Mouse (Mus musculus): ENCODE measurements around the gene Pde10a.

Pde10a gene

DNA sequence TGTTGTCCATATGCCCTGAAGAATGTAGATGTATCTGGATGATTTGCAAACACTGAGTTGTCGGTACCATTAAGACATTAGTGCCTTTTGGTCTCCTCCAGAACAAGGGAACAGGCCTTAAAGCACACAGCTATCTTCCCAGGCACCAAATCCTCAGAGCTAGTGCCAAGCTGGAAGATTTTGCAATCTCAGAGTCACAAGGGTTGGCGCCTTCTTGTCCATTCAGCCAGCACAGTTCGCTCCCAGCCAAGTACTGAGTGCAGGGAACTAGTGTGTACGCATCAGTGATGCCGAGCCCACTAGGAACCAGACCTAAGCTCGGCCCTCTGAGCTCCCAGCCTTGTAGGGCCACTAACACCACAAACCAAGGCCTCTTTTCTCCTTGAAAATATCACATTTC, 440.0 kb downstream of the Pde10a start:
- no peak for DNase-seq (ENCODE audit: low spot score)

DNA sequence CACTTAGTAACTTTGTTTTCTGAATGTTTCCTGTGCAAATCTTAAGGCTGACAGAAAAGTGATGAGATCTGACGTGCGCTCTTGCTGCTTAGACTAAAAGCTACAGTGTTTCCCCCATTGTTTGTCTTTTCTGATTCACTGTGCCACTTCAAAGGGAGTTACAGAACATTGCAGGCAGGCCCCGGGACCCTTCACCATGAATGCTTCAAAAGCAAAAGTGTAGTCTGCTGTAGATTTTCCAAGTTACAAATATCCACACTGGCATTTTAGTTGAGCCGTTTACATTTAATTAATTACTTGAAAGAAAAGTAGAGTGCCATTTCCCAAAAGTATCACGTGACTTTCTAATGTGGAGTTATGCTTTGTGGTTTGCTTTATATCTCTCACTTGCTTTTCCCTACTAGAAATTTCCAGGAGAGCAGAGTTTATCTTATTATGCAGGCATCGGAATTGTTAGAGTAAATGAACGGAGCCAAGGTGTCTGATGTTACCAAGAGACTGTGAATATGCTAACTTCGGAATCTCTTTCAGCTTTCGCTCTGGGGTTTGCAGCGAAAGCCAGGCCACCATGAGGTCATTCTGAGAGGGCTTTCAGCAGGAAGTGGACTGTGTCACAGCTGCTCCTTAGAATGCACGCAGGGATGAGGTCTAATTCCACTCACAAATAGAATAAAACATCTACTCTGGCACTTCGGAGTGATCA, 447.1 kb downstream of the Pde10a start:
- peak; percentile 51 for DNase-seq (ENCODE audit: low spot score)

DNA sequence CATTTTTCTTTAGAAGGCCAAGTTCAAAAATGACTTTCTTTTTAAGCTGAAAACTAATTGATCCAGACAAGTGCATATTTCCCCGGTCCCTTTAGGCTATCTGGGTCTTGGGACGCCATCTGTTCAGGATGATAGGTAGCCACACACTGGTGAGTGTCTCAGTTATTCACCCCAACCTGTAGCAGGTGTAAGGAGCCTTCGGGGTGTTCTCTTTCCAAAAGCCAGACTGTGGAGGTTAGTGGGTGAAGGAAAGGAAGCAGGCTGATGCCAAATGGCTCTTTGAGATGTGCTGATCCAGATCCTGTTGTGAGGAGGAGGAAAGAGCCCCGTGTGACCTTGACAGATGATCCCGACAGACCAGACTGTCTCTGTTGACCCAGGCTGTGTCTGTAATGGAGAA, 448.2 kb downstream of the Pde10a start:
- DNase-seq (ENCODE audit: low spot score), result no peak

DNA sequence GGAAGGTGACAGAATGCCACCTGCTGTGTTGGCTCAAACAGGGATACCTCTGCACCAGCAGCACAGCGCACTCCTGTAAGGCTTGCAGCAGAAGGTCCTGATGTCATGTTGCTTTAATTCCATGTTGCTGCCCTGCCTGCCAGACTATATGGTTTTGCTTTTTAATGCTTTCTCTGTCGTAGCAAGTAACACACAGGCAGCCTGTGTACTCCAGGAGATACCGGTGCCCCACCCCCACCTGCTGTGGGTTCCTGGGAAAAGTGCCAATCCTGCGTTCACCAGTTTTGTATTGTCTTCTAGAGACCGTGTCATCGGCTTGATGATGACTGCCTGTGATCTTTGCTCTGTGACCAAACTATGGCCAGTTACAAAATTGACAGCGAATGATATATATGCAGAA, 449.3 kb downstream of the Pde10a start:
- DNase-seq (ENCODE audit: low spot score), result no peak

DNA sequence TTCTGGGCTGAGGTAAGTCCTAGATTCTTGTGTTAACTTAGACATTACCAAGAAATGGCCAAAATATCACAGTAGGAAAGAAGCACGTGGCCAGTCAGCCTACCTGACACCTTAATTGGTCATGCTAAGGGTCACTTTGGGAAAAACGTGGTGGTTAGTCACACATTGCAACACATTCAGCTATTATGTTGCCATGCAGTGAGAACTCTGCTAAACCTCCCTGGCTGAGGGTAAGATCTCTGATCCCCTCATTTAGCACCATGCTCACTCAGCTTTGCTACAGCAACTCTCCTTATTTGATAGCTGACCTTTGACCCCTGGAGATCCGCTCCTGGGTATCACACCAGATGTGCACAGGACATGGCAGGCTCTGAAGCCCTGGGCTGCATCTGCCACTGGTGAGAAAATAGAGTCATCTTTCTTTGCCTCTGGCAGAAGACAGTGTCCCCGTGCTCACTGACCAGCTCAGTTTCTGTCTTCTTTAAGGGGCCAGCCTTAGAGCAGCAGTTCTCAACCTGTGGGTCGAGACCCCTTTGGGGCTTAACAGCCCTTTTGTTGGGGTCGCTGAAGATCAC, 449.7 kb downstream of the Pde10a start:
- DNase-seq (ENCODE audit: low spot score), result peak; percentile 50

DNA sequence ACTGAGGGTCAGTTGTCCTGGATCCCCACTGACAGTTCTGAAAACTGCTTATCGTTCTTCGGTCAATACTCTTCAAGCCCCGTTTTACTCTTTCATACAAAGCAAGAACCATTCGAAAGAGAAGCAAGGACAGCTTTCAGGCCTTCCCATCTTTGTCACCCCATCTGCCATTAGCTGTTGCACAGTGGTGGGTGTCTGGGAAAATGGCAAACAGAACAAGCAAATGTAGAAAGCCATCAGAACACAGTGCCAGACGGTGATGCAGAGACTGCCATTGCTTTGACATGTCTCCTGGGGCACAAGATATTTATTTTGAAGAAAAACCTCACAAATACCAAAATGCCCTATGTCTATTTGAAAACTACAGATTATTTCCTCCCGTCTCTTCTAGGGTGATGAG, 451.6 kb downstream of the Pde10a start:
- DNase-seq (ENCODE audit: low spot score), result no peak

DNA sequence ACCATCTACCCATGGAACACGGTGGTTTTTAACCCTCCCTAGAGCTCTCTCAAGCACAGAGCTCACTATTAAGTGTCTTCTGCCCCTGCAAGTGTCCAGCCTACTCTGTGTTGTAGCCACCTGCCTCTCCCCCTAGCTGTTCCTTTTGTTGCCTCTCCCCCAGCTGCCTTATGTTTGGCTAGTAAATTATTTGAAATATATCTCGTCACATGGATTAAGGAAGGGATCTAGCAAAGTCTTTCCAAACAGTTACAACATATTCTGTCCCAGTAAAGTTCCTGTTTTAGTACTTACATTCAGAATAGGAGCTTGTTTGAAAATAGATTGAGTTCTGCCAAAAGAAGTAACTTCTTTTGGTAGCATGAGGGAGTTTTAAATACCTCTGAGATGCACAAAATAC, 452.1 kb downstream of the Pde10a start:
- no peak for DNase-seq (ENCODE audit: low spot score)

DNA sequence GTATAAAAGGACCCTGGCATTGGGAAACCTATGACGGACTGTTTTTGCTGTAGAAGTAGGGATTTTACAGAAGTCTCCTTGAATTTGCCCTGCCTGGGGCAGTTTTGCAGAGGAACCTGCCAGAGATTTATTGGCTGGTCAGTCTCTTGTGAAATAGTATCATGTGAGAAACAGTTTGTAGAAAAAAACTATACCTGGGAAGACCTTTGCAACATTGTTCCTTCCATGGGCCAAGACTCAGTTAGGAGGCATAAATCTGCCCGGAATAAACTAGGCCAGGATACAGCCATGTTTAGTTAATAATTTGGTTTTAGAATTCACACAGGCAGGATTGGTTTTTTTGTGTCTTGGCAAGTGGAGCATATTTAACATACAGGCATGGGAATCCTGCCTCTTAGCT, 458.4 kb downstream of the Pde10a start:
- DNase-seq (ENCODE audit: low spot score), result no peak

DNA sequence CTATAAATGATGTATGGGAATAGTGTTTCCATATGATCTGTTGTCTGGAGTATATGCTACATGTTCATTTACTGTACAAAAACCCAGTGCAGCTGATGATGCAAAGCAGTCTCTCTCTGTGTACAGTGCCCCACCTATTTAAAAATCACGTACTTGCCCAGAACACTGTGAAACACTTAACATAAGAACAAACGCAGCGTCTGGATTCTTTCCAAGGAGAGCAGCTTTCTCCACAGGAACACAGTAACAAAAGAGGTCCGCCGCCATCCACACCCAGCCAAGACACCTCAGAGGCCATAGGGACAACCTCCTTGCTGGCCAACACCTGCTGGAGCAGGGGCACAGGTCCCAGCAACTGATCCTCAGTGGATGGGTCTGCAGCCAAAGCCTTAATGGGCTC, 460.5 kb downstream of the Pde10a start:
- no peak for DNase-seq (ENCODE audit: low spot score)

DNA sequence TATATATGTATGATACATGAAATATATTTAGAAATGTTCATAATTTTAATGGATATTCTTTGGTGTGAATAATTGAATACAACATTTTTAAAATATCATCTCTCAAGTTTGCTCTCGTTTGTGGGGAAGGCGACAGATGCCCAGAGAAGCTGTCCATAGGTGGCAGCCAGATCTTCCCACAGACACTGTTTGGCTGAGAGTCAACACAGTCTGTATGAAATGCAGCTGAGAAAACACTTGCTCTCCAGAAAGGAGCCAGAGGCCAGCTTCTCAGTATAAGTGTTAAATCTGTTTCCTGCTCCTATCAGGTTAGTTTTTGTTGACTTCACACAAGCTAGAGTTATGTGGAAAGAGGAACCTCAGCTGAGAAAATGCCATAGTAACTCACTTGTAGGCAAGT, 461.4 kb downstream of the Pde10a start:
- DNase-seq (ENCODE audit: low spot score), result no peak

DNA sequence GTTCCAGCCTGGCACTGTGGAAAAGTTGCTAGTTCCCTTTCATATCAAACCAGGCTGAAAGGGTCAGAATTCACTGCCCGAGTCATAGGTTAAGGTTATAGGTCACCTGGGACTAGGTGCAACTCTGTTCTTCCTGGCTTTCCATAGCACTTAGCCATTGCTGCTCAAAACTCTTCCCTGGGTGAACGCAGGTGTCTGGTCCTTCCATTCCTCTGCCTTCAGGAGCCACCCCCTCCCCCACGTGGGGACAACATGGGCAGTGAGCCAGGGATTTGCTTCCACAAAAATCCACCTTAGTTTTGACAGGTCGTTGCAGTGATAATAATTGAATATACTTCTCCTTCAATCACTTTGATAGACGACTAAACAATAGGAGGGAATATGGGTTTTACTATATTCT, 462.2 kb downstream of the Pde10a start:
- no peak for DNase-seq (ENCODE audit: low spot score)

DNA sequence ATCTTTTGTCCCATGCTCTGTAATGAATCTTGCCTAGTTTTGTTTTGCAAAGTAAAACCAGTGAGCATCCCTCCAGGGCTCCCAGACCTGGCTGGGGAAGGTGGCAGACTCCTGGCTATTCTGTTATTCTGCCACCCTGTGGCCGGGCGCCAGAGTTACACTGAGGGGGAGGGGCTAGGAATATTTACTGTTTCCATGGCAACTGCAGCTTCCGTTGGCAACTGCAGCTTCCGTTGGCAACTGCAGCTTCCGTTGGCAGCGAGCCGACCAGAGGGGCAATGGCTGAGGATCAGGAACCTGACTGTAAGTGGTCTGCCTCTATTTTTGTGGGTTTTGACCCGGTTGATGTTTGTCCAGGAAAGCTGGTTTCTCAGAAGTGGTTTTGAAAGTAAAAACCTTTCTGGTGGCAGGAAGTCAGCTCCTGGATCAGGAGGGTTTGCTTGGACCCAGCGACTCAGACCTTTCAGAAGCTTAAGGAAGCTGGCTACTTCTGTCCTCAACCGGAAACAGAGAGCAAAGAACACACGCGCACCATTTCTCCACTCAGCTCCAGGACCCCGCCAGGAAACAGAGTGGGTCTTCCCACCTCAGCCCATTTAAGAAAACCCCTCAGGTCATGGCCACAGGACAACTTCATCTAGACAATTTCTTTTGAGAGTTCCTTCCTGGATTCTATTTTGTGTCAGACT, 463.1 kb downstream of the Pde10a start, which contains the start of gene 1700010I14Rik:
1700010I14Rik (plus strand) TSS at position 215 of the 689 bp plus-strand sequence.
- DNase-seq (ENCODE audit: low spot score), result peak; percentile 88

DNA sequence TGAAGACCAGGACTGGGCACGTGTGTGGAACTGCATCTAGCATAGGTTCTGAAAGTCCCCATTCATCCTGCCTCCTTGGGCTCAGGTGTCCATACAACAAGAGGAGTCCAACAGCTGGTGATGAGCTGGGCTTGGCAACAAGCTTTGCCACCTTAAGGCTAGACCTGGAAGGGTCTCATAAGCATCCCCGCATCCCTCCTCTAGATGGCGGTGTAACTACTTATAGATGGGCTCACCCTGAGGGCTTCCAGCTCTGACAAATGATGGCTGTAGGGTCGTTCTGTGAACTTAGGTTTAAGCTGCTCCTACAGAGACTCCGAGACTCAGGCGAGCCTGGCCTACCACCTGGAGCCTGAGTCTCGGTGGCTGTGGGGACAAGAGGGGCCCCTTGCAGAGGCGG, 466.0 kb downstream of the Pde10a start:
- DNase-seq (ENCODE audit: low spot score), result peak; percentile 74

DNA sequence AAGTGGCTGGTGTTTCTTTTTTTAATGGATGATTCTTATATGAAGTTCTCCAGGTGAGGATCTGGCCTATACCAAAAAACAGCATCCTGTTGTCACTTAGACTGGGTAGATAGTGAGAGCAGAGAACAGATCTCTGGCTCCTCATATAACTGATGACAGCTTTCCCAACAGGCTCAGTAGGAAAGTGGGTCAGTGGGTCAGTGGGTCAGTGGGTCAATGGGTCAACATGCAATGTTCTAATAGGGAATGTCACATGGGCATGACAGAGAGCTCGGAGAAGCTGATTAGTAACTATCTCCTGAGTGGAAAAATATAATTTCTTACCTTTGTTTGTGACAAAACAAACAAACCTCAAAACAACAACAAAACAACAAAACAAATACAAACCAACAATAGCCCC, 470.2 kb downstream of the Pde10a start:
- DNase-seq (ENCODE audit: low spot score), result no peak

DNA sequence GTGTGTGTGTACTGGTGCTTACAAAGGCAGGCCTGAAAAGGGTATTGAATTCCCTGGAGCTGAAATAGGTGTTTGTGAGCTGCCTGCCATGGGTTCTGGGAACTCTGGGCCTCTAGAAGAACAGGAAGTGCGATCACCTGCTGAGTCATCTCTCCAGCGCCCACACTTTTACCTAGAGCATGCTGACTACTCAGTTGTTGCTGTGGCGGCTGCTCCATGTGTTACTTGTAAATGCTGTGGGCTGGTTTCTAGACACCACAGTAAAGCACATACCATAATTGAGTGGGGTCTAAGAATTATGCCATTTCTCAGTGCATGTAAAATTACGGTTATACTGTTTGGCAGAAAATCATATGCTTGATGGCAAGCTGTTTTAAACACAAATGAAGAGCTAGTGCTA, 477.3 kb downstream of the Pde10a start:
- DNase-seq (ENCODE audit: low spot score), result no peak

DNA sequence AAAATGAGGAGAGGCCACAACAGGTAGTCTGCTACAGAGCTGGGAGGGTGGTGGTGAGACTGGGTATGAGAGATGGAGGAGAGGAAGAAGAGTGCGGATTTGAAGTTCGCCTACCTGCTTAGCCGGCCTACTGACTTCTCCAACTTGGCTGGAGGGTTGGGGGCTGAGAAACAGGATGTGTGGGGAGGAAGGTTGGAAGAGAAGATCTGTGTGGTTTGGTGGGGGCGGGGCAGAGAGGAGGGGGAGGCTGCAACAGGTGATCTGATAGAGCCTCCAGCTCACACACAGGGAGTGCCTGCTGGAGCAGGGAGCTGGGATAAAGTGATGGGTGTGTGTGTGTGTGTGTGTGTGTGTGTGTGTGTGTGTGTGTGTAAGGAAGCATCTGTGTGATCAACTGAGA, 479.3 kb downstream of the Pde10a start:
- DNase-seq (ENCODE audit: low spot score), result no peak

DNA sequence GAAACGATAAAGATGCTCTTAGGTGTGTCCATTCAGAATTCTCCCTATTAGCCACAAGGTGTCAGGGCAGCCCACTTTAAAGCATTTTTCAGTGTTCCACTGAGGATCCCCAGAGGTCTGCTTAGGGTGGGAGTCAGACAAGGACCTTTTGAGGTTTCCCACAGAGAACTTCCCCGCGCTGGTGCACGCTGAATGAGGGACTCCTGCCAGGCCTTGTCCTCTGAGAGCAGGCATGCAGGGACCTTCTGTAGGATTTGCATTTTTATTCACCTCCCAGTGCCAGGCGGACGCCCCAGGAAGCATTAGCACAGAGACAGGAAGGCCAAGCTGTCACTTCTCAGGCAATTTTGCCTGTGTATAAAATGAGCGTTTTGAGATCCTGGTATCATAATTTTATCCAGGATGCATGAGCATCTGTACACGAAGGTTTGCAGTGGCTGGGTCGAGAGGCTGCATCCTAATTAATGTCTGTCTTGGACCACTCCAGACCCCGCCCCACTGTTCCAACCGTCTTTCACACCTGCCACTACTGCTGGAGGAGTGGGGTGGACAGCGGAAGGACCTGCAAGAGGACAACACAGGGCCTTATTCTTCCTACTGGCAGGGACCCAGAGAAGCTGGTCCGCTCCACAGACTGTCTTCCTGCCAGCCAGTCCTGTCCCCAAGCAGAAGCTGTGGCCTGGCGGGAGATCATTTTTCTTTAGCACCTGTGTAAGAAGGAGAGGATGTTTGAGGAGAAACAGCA, 498.2 kb downstream of the Pde10a start:
- DNase-seq (ENCODE audit: low spot score), result peak; percentile 19

DNA sequence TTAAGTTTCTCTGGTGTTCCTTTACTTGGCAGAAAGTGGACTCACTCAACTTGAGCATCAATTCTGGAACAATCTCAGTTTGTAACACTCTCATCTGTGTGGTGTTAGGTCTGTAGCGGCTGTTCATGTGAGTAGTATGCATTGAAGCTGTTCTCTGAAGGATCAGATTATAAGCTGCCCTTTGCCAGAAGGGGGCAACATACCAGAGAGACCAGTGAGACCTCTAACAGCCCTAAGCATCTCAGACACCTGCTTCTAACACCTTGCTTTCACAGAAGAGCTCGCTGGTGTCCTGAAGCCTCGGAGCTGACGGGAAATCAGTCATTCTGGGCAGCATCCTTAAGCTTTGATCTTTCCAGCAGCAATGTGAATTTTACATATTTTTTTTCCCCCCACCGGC, 505.0 kb downstream of the Pde10a start:
- DNase-seq (ENCODE audit: low spot score), result peak; percentile 27

DNA sequence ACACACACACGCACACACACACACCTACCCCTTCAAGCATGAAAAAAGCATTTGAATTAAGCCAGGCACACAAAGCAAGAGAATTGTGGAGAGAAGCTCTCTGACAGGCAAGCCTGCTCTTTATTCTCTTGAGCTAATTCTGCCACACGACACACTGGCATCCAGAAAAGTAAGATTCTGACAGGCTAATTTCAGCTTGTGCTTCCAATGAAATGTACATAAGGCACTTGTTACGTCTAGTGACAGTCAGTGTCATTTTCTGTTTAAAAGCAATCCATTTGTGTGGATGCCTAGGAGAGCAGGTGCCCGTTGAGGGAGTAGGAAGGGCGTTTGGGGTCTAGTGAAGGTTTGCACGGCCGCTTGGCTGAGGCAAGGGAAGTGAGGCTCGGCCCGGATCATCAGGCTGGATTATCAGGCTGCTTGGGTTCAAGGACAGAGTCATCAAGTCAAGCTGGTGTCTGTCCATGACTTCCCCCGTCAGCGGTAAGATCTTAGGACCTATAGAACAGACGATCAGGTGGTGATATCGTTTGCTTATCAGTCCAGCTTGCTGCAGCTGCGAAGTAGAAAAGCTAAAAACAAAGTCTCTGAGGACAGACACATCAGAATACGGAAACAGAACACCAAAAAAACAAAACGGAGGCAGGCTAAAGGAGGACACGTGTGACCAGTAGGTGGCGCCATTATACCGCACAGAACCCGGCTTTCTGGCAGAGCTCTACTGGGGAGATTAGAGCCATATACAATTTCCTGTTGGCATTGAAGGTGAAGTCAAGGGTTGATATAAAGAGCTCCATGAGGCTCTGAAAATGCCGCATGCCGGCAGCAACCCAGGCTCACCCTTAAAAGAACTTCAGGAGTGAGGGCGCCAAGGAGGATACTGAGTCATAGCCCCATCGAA, 506.3 kb downstream of the Pde10a start:
- DNase-seq (ENCODE audit: low spot score), result peak; percentile 89

DNA sequence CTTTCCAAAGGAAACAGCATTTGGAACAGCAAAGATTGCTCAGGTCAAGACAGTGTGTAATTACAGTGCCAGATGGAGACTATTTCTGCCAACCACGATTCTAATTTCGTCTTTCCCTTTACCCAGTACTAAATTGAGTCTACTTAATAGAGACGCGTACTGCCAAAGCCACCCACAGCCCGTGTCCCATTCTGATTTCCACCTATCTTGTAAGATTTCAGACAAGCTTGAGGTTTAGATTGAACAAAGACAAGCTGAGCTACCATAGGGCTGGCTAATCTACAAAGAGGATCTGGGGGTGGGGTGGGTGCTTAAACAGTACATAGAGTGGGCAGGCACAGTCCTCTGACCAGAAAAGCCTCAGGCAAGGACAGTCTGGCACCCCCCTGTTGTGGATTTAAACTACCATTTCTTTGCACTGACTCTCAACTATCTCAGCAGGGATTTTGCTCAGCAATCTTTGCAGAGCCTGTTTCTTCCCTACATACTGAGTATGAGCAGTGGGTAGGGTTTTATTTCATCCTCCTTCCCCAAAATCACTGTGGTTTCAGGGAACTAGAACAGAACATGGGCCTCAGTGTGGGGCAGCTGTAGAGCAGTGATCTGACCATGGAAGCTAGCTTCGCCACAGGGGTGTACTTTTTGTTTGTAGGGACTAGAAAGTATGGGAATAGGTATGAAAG, 507.3 kb downstream of the Pde10a start:
- no peak for DNase-seq (ENCODE audit: low spot score)

DNA sequence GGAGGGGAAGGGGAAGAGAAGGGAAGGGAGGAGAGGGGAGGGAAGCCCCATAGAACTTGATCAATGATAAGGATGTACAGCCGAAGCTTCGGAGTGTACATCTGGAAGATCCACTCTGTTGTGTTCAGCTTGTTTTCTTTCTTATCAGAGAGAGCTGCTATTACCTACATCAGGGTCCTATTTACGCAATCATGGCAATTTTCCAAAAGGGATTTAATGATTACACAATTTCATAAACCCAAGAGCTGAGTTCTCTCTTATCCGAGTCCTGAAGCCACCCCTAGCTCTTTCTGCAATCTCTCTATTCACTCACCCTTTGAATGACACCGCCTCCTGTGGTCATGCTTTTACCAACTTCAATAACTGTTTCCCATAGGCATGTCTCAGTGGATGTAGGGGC, 508.3 kb downstream of the Pde10a start:
- DNase-seq (ENCODE audit: low spot score), result no peak

Measured in embryo, embryonic 10 days (tissue).